Mouse (Mus musculus) ES-Bruce4 (cell line): ENCODE measurements around the gene Tubg1.

ENCODE experiments used
- CTCF ChIP-seq: IDR thresholded peaks from one replicate; pipeline ENCODE4 v1.8.1; 2011; ENCODE audit warnings: low read depth, low read length
- EP300 ChIP-seq: IDR thresholded peaks from 2 replicates; pipeline ENCODE4 v1.6.1; 2011; ENCODE audit warnings: low read depth, low read length; ENCODE audit not compliant: insufficient read depth
- POLR2A ChIP-seq: IDR thresholded peaks from one replicate; pipeline ENCODE4 v1.8.1; 2011; ENCODE audit warnings: low read length; ENCODE audit not compliant: insufficient read depth

DNA sequence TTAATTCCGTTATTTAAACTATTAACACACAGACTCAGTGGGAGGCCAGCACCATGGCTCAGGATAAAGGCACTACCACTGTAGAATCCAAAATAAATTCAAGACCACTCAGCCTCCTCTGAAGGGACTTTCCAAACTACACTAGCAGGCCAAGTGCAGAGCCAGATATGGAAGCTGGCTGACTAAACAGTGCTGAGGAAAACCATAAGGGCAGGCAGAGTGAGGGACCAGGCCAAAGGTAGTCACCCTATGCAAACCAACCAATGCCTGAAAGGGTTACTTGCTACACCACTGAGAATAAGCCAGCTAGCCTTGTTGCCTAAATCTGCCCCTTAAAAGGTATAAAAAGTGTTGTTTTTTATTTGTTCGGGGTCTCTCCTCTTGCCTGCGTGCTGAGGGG, 7.6 kb upstream of the Tubg1 start:
- TF ChIP-seq EP300 (no peak), CTCF (no peak), POLR2A (no peak)
